Mouse (Mus musculus) left cerebral cortex, adult 11 months (tissue): ENCODE measurements around the gene Tnnt3.

Experiments used
- DNase-seq: peaks from one replicate; pipeline ENCODE4 v3.0.0; 2022; ENCODE audit warnings: low spot score

The Tnnt3 gene

GRCm38 (mm10) chr7:142498575-142498974 is at the start of gene Tnnt3:
Gene Tnnt3 (plus strand): TSS chr7:142498836.
- DNase-seq, result no peak

GRCm38 (mm10) chr7:142449038-142449617 is 49.5 kb upstream of the Tnnt3 start:
- no peak for DNase-seq

GRCm38 (mm10) chr7:142454706-142455105 is 43.9 kb upstream of the Tnnt3 start:
- DNase-seq, result no peak

- no peak for DNase-seq
Observed at GRCm38 (mm10) chr7:142455251-142455650, 43.4 kb upstream of the Tnnt3 start.

GRCm38 (mm10) chr7:142456806-142457205 is 41.8 kb upstream of the Tnnt3 start:
- DNase-seq, result no peak

GRCm38 (mm10) chr7:142457227-142457811 is 41.3 kb upstream of the Tnnt3 start:
- no peak for DNase-seq

- no peak for DNase-seq
Observed at GRCm38 (mm10) chr7:142458026-142458425, 40.6 kb upstream of the Tnnt3 start.

GRCm38 (mm10) chr7:142458676-142459298 is 39.8 kb upstream of the Tnnt3 start:
- no peak for DNase-seq

GRCm38 (mm10) chr7:142459299-142459691 is 39.3 kb upstream of the Tnnt3 start:
- no peak for DNase-seq

GRCm38 (mm10) chr7:142460636-142461077 is 38.0 kb upstream of the Tnnt3 start, which contains the start of gene Lsp1:
Gene Lsp1 (plus strand): TSS chr7:142460809.
- DNase-seq, result no peak

GRCm38 (mm10) chr7:142461446-142461845 is 37.2 kb upstream of the Tnnt3 start:
- no peak for DNase-seq

GRCm38 (mm10) chr7:142462190-142462589 is 36.4 kb upstream of the Tnnt3 start:
- DNase-seq, result no peak

- DNase-seq, result no peak
Observed at GRCm38 (mm10) chr7:142462594-142463078, 36.0 kb upstream of the Tnnt3 start.

GRCm38 (mm10) chr7:142470171-142470691 is 28.4 kb upstream of the Tnnt3 start:
- DNase-seq, result no peak

- no peak for DNase-seq
Observed at GRCm38 (mm10) chr7:142470808-142471413, 27.7 kb upstream of the Tnnt3 start.

- DNase-seq, result no peak
Observed at GRCm38 (mm10) chr7:142471414-142471861, 27.2 kb upstream of the Tnnt3 start.

- DNase-seq, result no peak
Observed at GRCm38 (mm10) chr7:142471884-142472570, 26.6 kb upstream of the Tnnt3 start.

GRCm38 (mm10) chr7:142472936-142473335 is 25.7 kb upstream of the Tnnt3 start:
- no peak for DNase-seq

GRCm38 (mm10) chr7:142473476-142473875 is 25.2 kb upstream of the Tnnt3 start:
- no peak for DNase-seq

GRCm38 (mm10) chr7:142474799-142475198 is 23.8 kb upstream of the Tnnt3 start:
- DNase-seq, result no peak

- no peak for DNase-seq
Observed at GRCm38 (mm10) chr7:142475641-142476040, 23.0 kb upstream of the Tnnt3 start.

- no peak for DNase-seq
Observed at GRCm38 (mm10) chr7:142476271-142476670, 22.4 kb upstream of the Tnnt3 start.
